Mouse (Mus musculus) testis, adult 2 months (tissue): Measurements from ENCODE around the gene Rxfp4. TPM values are rescaled to one million over a fixed set of nuclear protein-coding genes. Genes with fewer than 3 reads are reported as not detected.

Source experiments
- H3K27ac ChIP-seq: fragments of 200-500 bp; 2 replicates; pipeline ENCODE4 v1.5.1; 2012; ENCODE audit warnings: low read depth, low read length; ENCODE audit not compliant: control insufficient read depth, insufficient read depth
- H3K27me3 ChIP-seq: fragments of 200-500 bp; 2 replicates; pipeline ENCODE4 v1.6.1; 2012; ENCODE audit warnings: mild to moderate bottlenecking, low read length, moderate library complexity; ENCODE audit not compliant: control insufficient read depth, insufficient read depth
- H3K36me3 ChIP-seq: fragments of 200-500 bp; 2 replicates; pipeline ENCODE4 v1.6.1; 2012; ENCODE audit warnings: mild to moderate bottlenecking, low read length; ENCODE audit not compliant: control insufficient read depth, insufficient read depth
- H3K4me1 ChIP-seq: fragments of 200-500 bp; 2 replicates; pipeline ENCODE4 v1.6.1; 2012; ENCODE audit warnings: low read length; ENCODE audit not compliant: control insufficient read depth, insufficient read depth
- H3K4me3 ChIP-seq: fragments of 200-500 bp; 2 replicates; pipeline ENCODE4 v1.5.1; 2012; ENCODE audit warnings: low read depth, mild to moderate bottlenecking, low read length, moderate library complexity, mixed read lengths; ENCODE audit not compliant: control insufficient read depth
- CTCF ChIP-seq: fragments of 200-500 bp; IDR thresholded peaks from 2 replicates; pipeline ENCODE4 v1.5.1; 2012; ENCODE audit warnings: low read depth, mild to moderate bottlenecking, inconsistent platforms, low read length, moderate library complexity; ENCODE audit not compliant: control insufficient read depth, insufficient read depth, insufficient replicate concordance
- POLR2A ChIP-seq: fragments of 200-500 bp; IDR thresholded peaks from 2 replicates; pipeline ENCODE4 v1.6.1; 2012; ENCODE audit warnings: low read depth, mild to moderate bottlenecking, inconsistent platforms, low read length, moderate library complexity; ENCODE audit not compliant: control insufficient read depth
- polyA plus RNA-seq: library from polyadenylated mRNA; depleted of rRNA; stranded (reverse); fragments of >200 nt; gene quantifications from 2 replicates; pipeline ENCODE4 v1.2.3, GENCODE M21; 2012; rRNA removed

Gene Rxfp4
- polyA plus RNA-seq, result not detected in 2 replicates

DNA sequence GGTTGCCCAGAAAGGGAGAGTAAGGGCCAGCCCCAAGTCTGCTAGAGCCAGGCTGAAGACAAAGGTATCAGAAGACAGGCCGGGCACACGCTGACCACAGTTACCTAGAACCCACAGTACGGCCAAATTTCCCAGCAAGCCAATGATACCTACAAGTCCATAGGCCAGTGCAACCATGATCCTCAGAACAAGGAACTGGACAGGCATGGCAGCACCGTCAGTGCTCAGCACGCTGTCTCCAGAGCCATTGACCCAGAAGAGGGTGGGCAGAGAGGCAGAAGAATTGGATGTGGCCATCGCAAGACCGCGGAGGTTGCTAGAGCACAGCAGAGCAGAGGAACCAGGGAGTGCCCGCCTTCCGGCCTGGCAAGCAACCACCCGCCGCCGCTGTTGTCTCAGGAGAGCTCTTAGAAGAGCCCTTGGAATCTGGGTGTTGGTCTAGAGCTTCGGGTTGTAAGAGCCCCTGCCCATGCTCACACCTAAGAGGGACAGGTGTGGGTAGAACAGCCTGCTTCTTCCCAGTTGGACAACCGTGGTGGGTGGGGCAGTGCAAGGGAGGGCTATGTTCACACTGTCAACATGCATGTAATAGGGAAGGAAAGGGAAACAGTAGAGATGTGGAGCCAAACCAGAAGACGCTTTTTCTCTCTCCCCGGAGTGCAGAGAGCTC, at the start of gene Rxfp4:
Gene Rxfp4, minus strand, starts transcription at position 297 of the 670 bp plus-strand sequence.
- TF ChIP-seq CTCF (no peak), POLR2A (no peak)
- Histone ChIP-seq H3K27me3 (no peaks in the 10 kb centered on the region), H3K27ac (no peak within 1 kb of the TSS), H3K4me3 (no peak within 1 kb of the TSS), H3K36me3 (no peaks in the 10 kb centered on the region), H3K4me1 (peaks cover 3% of the 10 kb centered on the region; the same call in 1 of the 2 replicates)

DNA sequence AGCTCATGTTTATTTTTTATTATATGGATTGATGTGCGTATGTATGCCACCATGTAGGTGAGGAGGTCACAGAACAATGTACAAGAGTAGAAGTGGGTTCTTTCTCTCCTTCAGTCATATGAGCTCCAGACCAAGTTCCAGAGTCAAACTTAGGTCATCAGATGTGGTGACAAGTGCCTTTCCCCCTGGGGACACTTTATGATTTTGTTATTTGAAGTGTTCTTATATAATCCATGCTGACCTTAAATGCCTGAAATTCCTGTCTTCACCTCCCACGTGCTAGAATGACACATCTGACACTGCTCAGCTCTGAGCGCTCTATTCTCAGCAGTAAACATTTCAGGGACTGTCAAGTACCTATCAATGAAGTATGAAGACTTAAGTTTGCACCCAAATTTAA, 48.3 kb upstream of the Rxfp4 start:
- TF ChIP-seq CTCF (no peak), POLR2A (no peak)
- Histone ChIP-seq H3K4me3 (no peak overlapping the region), H3K4me1 (no peaks in the 10 kb centered on the region), H3K27ac (no peak overlapping the region), H3K36me3 (peaks cover 6% of the 10 kb centered on the region), H3K27me3 (no peaks in the 10 kb centered on the region)

DNA sequence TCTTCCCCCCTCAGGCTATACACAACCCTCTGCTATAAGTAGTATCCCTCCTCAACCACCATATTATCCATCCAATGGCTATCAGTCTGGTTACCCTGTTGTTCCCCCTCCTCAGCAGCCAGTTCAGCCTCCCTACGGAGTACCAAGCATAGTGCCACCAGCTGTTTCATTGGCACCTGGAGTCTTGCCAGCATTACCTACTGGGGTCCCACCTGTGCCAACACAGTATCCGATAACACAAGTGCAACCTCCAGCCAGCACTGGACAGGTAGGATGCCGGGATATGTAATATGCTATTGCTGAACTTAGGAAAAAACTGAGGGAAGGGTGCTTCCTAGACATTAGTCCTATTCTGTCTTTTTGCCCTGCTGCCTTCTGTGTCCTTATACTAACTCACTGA, 47.3 kb upstream of the Rxfp4 start:
- Histone ChIP-seq H3K4me1 (no peaks in the 10 kb centered on the region), H3K36me3 (peaks cover 6% of the 10 kb centered on the region), H3K4me3 (no peak overlapping the region), H3K27ac (no peak overlapping the region), H3K27me3 (no peaks in the 10 kb centered on the region)
- TF ChIP-seq POLR2A, result no peak
- TF ChIP-seq CTCF, result no peak

DNA sequence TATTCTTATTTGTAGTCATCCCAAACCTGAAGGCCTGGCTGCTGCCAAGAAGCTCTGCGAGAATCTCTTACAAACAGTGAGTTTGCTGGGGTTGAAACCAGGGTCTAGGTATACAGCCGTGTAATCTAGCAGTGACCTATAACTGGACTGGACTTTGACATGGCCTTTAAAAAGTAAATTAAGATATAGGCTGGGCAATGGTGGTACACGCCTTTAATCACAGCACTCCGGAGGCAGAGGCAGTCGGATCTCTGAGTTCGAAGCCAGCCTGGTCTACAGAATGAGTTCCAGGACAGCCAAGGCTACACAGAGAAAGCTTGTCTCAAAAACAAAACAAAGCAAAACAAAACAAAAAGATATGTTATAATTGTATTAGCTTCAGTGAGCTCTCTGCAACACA, 45.9 kb upstream of the Rxfp4 start:
- TF ChIP-seq POLR2A (no peak), CTCF (no peak)
- Histone ChIP-seq H3K4me3 (no peak overlapping the region), H3K36me3 (peaks cover 8% of the 10 kb centered on the region), H3K4me1 (no peaks in the 10 kb centered on the region), H3K27me3 (no peaks in the 10 kb centered on the region), H3K27ac (no peak overlapping the region)

DNA sequence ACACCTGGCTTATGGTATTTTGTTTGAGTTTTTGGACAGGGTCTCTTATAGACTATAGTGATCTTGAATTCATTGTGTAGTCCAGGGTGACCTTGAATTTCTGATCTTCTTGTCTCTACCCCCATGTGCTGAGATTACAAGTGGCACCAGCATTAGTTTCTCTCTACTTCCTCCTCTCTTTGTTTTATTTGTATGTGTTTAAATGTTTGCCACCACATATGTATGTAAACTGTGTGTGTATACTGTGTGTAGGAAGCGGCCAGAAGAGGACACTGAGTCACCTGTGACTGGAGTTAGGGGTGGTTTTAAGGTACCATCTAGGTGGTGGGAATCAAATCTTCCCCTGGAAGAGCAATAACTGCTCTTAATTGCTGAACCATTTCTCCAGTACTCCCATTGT, 45.1 kb upstream of the Rxfp4 start:
- Histone ChIP-seq H3K27me3 (no peaks in the 10 kb centered on the region), H3K27ac (no peak overlapping the region), H3K4me1 (no peaks in the 10 kb centered on the region), H3K36me3 (peaks cover 8% of the 10 kb centered on the region), H3K4me3 (no peak overlapping the region)
- TF ChIP-seq POLR2A, result no peak
- TF ChIP-seq CTCF, result no peak

DNA sequence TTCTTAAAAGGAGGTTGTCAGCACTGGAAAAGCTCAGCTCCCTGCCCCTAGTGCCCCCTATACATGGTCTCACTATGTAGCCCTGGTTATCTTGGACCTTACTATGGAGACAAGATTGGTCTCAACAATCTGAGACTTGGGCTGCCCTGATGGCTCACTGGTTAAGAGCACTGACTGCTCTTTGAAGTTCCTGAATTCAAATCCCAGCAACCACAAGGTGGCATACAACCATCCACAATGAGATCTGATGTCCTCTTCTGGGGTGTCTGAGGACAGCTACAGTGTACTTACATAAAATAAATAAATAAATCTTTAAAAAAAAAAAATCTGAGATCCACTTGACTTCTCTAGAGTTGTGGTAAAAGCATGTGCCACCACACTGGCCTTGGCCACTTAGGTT, 42.6 kb upstream of the Rxfp4 start:
- Histone ChIP-seq H3K4me3 (no peak overlapping the region), H3K27ac (no peak overlapping the region), H3K27me3 (no peaks in the 10 kb centered on the region), H3K36me3 (peaks cover 6% of the 10 kb centered on the region), H3K4me1 (no peaks in the 10 kb centered on the region)
- no peak for TF ChIP-seq CTCF
- TF ChIP-seq POLR2A, result no peak

DNA sequence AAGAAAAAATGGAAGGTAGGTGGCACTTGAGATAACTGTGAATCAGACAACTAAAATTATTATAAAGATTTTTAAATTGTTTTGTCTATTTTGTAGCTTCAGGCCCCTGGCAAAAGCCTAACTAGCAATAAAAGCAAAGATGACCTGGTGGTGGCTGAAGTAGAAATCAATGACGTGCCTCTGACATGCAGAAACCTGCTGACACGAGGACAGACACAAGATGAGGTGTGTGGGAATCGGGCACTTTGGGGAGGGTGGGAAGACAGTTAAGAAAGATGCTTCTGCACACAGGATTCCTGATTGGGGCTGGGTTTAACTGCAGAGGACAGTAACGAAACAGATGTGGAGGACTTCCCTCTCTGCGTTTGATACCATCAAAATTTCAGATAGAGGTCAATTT, 36.1 kb upstream of the Rxfp4 start:
- Histone ChIP-seq H3K4me1 (peaks cover 6% of the 10 kb centered on the region), H3K27ac (no peak overlapping the region), H3K27me3 (no peaks in the 10 kb centered on the region), H3K4me3 (no peak overlapping the region), H3K36me3 (peaks cover 3% of the 10 kb centered on the region; the same call in 1 of the 2 replicates)
- TF ChIP-seq POLR2A, result no peak
- TF ChIP-seq CTCF, result no peak
